Mouse (Mus musculus) layer of hippocampus, postnatal 25 days (tissue): ENCODE results near the gene B230217C12Rik. TPM values are rescaled to one million over a fixed set of nuclear protein-coding genes. Genes with fewer than 3 reads are reported as not detected.

ENCODE experiments used
- DNase-seq, 2 experiments: peaks; one replicate each; pipeline ENCODE4 v3.0.0; 2022; ENCODE audit warnings: mixed read lengths in 2 of 2, low spot score in 1 of 2; ENCODE audit errors: extremely low spot score in 1 of 2
- total RNA-seq, 2 experiments: library from RNA; stranded (reverse); gene quantifications; 2 replicates each; pipeline ENCODE4 v1.2.3; 2021

B230217C12Rik gene
- total RNA-seq: 10 to 100 TPM; 66.2 to 71.6 TPM

DNA sequence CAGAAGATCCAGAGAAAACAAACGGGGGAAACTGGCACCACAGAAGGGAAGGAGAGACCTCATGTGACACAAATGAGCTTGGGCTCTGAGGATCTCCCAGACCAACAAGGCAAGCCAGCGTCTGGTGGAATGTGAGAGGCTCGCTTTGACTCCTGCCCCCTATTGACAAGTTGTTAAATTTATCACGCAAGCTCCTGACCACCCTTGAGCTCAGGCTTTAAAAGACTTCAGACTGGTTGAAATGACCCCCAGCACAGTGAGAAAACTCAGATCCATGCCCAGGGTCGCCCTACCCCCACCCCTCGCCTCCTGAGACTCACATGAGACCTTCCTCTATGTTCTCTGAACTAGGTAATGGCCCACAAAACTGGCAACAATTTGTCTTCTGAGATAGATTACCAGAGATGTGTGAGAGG, at the start of gene B230217C12Rik:
B230217C12Rik (plus strand) TSS at position 242 of the 416 bp plus-strand sequence.
- DNase-seq: no peak

DNA sequence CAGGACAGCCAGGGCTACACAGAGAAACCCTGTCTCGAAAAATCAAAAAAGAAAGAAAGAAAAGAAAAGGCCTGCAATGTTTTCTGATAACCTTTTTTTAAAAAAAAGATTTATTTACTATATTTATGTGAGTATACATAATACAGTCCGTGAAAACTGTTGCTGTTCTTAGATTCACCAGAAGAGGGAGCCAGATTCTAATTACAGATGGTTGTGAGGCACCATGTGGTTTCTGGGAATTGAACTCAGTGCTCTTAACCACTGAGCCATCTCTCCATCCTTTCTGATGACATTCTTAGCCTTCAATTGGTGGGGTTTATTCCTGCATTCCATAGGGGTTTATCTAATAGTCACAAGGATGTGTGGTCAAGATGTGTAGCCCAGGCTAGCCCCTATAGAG, 47.4 kb upstream of the B230217C12Rik start:
- DNase-seq: no peak

DNA sequence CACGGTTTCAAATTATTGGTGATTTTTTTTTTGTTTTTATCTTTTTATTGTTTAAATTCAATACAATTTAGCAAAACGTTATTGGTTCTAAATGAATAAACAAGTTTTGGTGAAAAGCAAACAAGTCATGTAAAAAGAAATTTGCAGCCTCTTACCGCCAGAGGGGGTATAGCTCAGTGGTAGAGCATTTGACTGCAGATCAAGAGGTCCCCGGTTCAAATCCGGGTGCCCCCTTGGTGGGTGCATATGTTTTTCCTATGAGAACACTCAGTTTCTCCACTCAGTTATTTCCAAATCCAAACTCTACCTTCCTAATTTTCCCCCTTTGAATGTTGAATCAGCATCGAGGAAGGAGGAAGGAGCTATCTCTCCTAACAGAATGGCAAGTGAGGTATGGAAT, 43.7 kb upstream of the B230217C12Rik start:
- peak; percentile 70 to 84 for DNase-seq

DNA sequence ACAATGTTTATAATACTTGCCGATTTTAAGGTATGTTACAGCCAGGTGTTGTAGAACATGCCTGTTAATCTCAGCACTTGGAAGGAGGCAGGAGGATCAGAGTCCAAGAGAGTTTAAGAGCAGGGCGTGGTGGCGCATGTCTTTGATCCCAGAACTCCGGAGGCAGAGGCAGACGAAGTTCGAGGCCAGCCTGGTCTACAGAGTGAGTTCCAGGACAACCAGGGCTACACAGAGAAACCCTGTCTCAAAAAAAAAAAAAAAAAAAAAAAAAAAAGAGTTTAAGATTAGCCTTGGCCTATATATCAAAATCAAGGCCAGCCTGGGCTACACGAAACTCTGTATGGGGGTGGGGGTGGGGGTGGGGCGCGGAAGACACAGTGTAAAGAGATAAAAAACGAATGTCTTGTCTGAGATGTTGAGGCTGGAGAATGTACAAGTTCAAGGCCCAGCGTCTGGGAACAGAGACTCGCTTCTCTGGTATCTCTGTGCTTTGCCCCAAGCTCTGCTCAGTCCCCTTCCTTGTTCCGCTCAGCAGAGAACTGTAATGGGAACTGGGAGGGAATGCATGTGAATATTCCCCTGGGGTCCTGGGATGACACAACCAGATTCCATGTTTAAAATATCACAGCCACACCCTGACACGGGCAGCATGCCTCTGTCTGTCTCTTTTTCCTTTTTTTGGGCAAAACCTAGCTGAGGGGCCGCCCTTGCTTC, 43.1 kb upstream of the B230217C12Rik start:
- DNase-seq: no peak

DNA sequence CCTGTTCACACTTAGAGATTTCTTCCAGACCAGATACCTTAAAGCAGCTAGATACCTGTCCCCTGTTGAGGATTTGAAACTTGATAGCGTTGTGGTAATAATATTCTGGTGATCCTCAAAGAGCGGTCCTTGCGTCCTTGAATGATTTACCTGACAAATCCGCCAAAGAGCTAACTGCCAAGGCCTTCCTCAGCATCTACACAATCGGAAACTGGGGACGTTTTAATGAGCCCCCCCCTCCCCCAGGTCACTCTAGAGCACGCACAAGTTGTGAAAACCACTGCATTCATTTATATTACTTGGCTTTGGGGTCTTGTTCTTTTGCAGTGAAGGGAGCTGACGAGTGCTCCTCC, 42.5 kb upstream of the B230217C12Rik start:
- no peak for DNase-seq

DNA sequence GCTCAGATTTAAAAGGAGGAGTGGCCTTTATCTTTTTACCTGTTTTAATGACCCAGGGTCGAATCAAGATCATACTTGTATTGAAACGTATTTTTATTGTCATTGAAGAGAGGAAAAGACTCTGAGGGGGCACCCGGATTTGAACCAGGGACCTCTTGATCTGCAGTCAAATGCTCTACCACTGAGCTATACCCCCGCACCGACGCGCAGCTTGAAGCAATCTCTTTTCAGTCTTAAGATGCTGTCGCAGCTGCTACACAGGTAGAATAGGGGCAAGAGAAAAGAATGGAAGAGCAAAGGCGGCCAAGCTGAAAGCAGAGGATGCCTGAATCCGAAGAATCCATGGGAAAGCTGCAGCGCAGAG, 41.8 kb upstream of the B230217C12Rik start, which contains the start of gene Lasp1:
Lasp1 (plus strand) TSS at position 219 of the 364 bp plus-strand sequence.
- DNase-seq: peak; percentile 95 to 96

DNA sequence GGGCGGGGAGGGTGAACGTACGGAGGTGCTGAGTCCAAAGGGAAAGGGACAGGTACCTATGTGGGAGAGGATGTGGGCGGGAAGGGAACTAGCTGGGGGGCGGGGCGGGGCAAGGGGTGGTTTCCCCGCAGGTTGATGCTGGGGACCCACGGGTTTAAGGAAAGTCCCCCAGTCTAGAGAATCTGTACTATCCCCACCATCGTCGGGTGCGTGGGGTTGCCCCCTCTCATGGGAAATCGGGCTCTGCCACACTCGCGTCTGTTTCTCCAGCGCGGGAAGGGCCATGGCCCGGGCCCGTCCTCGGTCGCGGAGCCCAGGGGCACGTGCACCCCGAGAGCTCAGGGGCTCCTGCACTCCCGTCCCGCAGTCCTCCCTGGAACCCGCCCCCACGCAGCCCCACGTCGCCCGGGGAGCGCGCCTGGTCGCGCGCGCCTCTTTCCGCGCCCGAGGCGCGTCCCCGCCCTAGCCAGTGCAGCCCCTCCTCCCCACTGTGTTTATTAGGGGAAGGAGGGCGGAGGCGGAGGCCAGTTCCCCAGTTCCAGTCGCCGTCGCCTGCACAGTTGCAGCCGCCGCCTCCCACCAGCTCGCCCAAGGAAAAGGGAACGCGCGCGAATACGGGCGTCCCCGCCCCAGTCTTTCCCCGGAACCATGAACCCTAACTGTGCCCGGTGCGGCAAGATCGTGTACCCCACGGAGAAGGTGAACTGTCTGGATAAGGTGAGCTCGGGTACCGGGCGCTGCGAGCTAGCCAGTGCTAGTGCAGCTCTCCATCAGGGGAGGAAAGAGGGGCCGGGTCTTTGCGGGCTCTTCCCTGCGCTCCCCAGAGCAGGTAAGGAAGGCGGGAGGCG, 41.2 kb upstream of the B230217C12Rik start:
- DNase-seq: peak; percentile 75 to 86

DNA sequence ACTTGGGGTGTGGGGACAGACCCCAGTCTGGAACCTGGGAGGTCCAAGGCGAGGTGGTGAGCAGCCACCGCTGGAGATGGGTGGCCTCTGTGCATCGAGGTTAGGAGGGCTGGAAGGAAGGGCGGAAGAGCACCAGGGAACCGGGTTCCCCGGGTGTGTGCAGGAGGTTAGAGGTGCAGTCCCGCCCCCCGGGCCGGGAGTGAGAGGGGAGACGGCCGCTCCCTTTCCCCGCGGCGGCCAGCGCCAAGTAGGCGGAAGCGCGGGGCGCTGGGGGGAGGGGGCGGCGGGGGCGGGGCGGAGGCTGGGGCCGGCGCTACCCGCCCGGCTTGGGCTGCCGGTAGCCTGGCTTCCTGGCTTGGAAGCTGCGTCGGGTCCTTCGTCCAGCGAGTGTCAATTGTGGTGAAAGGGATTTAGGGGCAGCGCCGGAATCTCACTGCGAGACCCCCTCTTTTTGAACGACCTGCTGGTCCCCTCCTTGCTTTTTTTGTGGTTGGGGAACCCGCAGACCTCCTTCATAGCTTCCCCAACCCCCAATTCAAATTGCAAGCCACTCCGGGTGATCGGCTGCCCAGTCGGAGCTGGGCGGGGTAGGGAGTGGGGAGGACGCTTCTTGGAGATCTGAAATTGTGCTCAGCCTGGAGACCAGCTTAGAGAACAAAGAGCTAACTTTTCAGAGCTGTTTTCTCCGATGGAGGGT, 40.4 kb upstream of the B230217C12Rik start:
- DNase-seq: peak in 1 of 2 experiments; percentile 38

DNA sequence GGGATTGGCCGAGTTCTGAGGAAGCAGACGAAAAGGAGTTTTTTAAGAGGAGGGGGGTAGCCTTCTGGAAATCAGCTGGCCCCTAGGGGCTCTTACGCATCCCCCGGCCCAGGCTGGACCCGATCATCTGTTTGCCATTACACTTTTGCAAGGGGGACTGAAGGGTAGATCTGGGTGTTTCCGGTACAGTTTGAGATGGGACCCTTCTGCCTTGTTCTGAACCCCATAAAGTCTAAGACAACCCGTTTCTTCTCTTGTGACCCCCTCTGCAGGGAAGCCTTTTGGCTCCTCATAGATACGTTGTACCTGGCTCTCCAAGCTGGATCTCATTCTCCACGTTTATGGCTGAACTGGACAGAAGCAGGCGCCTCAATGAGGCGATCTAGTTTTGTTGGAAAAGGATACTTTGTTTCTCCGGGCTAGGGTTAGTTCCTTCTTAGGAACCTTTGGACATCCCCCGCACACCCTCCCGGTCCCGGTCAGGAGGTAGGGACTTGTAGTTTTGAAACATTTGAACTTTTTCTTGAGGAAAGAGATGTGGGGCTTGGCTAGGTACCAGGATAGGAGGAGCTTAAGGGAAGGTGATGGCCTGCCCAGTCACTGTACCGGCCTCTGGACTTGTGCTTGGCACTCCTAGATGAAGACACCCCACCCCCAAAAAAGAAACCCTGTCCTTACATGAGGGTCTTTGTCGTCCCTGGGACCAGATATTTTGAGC, 39.7 kb upstream of the B230217C12Rik start:
- no peak for DNase-seq

DNA sequence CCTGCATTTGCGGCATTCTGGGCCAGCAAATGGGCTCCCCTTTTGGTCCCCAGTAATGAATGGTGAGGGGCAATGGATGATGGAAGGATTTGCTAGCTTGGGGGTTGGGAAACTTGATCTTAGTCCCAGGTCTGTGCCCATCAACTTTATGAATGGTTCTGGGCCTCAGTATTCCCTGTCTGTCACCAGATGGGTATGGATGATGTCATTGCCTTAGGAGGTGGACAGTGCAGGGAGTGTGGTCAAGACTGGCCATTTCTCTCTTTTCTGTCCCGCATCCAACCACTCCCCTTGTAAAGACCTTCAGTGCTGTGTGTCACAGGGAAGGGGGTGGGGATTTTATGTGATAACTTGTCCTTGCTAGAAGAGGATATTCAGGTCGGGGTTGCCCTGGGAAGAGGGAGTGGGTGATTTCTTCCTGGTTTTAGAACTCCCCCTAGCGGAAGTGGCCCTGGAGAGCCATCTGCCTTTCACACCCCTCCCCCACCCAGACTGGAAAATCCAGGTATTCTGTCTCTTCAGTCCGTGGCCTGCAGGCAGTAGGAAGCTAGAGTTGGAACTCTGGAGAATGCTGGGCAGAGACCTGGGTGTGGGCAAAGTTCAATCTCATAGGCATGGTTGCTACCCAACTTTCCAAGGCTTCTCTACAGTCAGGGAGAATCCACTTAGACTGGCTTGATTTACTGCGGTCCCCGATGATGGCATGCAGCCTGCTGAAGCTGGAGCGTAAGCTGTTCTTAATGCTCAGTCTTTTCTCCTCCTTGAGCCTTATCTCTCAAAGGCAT, 39.0 kb upstream of the B230217C12Rik start:
- peak in 1 of 2 experiments; percentile 51 for DNase-seq

DNA sequence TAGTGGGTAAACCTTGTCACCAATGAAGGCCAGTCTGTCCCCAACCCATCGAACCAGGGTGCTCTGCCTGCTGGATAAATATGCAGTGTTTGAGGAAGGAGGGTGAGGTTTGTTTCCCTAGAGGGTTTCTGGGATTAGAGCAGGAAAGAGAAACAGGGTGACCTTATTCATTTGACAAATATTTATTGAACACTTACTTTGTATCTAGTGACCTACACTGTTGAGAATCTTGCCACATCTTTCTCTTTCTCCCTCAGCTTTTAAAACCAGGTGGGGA, 38.4 kb upstream of the B230217C12Rik start:
- DNase-seq: no peak

DNA sequence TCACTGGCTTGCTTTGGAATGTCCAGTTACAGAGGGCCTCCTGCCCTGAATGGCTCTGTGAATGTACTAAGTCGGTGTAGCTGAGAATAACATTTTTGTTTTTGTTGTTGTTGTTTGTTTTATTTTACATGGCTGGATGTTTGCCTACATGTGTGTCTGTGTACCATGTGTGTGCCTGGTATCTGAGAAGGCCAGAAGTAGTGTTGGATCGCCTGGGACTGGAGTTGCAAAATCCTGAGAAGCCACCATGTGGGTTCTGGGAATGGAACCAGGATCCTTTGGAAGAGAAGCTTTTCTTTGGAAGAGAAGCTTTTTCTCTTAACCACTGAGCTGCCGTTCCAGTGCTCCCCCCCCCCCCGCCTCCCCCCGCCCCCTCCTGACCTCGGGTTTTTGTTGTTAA, 38.1 kb upstream of the B230217C12Rik start:
- DNase-seq: no peak

DNA sequence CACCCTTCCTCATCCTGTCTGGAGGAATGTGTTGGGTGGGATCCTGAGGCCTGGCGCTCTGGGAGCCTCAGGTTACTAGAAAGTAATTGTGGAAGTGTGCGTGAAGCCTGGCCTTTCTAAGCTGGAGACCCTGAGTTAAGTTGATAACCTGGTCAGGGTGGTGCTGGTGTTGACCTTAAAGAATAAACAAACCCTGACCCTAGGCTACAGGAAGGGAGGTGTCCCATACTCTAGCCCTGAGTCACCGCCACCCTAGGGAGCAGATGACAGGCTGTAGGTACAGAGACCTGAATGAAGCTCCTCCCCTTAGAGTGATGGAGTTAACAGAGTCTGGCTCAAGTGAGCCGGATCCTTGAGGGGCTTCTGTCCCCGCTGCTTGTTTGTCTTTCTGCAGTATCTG, 36.7 kb upstream of the B230217C12Rik start:
- no peak for DNase-seq

DNA sequence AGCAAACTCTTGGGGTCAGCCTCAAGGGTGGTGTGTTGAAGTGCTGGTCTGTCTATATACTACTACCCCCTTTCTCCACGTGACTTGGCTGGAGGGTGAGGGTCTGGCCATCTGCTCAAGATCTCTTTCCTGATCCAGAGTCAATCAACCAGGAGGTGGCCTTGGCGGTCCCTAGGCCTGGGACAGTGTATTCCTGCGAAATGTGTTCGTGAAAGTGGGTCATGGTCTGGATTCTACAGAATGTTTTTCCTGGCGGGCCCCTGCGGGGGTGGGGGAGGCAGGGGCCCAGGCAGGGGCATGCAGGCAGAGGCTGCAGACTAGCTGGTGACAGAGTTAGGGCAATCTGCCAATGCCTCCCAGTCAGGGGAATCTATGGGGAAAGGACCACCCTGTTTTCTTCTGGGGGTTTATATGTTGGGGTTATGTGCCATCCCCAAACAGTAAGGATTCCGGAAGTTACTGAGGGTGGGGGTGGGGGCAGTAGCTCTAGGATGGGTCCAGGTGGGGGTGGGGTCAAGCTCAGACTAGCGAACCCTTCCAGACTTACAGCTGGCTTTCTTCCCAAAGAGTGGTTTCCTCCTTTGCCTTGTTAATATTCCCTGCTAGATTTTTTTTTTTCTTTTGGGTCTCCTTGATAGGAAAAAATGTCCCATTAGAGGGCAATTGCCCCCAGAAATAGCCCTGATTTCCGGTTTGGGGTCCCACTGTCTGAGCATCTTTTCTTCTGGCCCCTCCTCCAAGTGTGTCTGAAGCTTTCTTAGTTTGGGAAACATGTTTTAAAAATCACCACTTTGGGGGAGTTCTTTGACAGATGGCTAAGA, 35.5 kb upstream of the B230217C12Rik start:
- DNase-seq: no peak

DNA sequence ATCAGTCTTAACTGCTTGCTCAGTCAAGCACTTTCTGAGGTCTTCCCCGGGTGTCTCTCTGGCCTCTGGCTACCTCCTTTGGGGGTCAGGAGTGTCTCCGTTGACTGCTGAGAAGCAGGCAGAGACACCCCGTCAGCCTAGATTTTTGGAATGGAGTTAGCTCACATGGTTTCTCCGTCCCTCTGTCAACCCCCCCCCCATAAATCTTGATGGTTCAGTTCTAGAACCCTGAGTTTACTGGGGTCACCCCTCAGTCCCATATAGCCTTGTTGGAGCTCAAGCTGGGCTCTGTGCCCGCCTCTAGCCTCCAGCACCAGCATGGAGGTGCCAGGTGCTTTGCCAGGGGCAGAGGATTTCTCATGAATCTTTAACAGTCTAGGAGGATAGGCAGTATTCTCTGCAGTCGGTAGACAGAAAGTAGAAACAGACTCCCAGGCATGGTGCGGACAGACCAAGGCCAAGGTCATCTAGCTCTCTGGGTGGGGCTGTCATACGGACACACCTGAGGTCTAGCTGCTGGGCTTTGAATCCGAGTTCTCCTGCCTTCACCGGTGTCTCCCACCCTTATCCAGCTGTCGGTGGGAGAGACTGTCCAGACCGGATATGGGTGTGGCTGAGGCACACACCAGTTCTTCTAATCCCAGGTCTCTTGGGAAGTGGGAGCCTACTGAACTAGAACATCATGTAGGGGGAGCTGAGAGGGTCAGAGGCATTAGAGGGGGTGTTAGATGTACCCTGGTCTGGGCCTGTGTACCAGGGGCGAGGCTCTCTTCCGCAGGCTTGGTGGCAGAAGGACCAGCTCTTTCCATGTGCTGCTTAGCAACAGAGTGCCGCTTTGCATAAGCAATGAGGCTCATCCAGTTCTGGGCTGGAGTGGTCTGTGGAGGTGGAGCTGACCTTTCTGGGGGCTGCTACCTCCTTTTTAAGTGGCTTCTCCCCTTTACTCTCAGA, 34.6 kb upstream of the B230217C12Rik start:
- no peak for DNase-seq

DNA sequence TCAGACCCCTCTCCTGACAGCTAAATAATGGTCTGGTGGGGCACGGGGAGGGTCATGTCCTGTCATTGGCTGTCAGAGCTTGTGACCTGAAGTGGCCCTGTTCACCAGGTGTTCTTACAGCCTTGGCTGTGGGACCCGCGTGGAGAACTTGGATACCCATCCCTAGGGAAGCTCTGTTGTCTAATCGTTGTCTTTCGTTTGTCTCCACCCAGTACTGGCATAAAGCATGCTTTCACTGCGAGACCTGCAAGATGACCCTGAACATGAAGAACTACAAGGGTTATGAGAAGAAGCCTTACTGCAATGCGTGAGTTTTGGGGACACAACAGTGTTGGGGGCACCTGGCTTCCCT, 34.0 kb upstream of the B230217C12Rik start:
- no peak for DNase-seq

DNA sequence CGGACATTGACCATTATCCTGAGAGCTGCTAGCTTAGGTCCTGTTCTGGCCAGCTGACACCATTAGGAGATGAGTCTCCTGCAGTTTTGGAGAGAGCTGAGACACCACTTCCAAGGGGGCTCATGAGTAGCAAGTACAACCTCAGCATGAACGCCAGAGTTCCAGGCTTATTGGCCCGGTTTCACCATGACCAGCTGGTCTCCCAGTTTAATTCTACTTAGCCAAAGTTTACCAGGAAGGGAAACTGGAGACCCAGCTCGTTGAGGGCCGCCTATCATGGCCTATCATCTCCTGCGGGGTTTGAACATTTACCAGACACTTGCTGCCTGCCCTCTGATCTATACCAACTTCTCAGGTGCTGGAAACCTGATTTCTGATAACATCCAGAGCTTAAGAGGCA, 33.0 kb upstream of the B230217C12Rik start:
- DNase-seq: no peak

DNA sequence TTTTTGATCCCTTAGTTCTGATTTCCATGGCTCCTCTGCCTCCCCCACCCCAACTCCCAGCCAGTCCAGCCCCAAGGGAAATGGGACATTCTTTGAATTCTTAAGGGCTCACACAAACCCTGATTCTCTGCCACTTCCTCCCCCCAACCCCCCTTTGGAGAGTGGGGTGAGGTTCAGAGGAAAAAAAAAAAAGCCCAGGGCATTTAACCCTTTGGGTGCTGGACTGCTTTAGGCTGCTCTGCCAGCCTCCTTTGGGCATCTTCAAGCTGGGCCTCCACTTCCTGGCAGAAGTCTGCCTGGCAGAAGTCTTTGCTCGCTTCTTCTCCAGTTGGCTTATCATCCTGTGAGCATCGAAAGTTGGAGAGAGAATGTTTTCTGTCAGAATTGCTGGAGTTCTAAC, 32.5 kb upstream of the B230217C12Rik start:
- no peak for DNase-seq
